Mouse (Mus musculus): Measurements from ENCODE around the gene Zfp871. TPM values are rescaled to one million over a fixed set of nuclear protein-coding genes. Genes with fewer than 3 reads are reported as not detected.
"Not testable (repeated sequence)": the region's sequence is repeated elsewhere in the genome, so short reads cannot be mapped to it uniquely, and the experiment has no call there.

The Zfp871 gene
- total RNA-seq, 2 experiments from 2014 or later = 42.7 to 43.1 TPM

- no peak for DNase-seq (ENCODE audit: low spot score in 2 of 2)
Observed at GRCm38 (mm10) chr17:32741057-32741456, 47.0 kb downstream of the Zfp871 start.

GRCm38 (mm10) chr17:32738406-32738805 lies 49.7 kb downstream of the Zfp871 start:
- DNase-seq (ENCODE audit: low spot score in 2 of 2) = no peak

GRCm38 (mm10) chr17:32729029-32729428 lies 59.1 kb downstream of the Zfp871 start:
- no peak for DNase-seq (ENCODE audit: low spot score in 2 of 2)

GRCm38 (mm10) chr17:32726360-32726759 lies 61.7 kb downstream of the Zfp871 start:
- not testable (repeated sequence) for DNase-seq (ENCODE audit: low spot score in 2 of 2)

GRCm38 (mm10) chr17:32722771-32723170 lies 65.3 kb downstream of the Zfp871 start:
- DNase-seq (ENCODE audit: low spot score in 2 of 2) = no peak

- not testable (repeated sequence) for DNase-seq (ENCODE audit: low spot score in 2 of 2)
Observed at GRCm38 (mm10) chr17:32722151-32722550, 65.9 kb downstream of the Zfp871 start.

Other genes starting within 250 kb of the Zfp871 start
- not detected for gene Cyp4f37, start 167.0 kb downstream of the Zfp871 start, total RNA-seq (2021)
- not detected for gene Cyp4f40, start 129.4 kb downstream of the Zfp871 start, total RNA-seq (2021)
- gene Cyp4f15, start 102.7 kb downstream of the Zfp871 start, total RNA-seq (2021) = not detected
- 1 to 10 TPM in 1 of 2 experiments, under 1 TPM in 1; 0.73 to 1.2 TPM for gene Zfp811, start 21.6 kb upstream of the Zfp871 start, total RNA-seq (2021)
- gene Zfp799, start 42.0 kb upstream of the Zfp871 start, total RNA-seq (2021) = 10 to 100 TPM in 1 of 2 experiments, 1 to 10 TPM in 1; 8.7 to 10.7 TPM
- 10 to 100 TPM in 1 of 2 experiments, 1 to 10 TPM in 1; 7.4 to 10.4 TPM for gene Zfp870, start 103.4 kb upstream of the Zfp871 start, total RNA-seq (2021)
- under 1 TPM; 0.12 to 0.13 TPM for gene Cyp4f14, start 129.1 kb upstream of the Zfp871 start, total RNA-seq (2021)
- gene Cyp4f13, start 159.1 kb upstream of the Zfp871 start, total RNA-seq (2021) = 10 to 100 TPM; 12.7 to 13.9 TPM
- 1 to 10 TPM; 3.3 to 4.7 TPM for gene Zfp472, start 177.5 kb upstream of the Zfp871 start, total RNA-seq (2021)
- 1 to 10 TPM; 6.7 to 8.1 TPM for gene Zfp952, start 204.8 kb upstream of the Zfp871 start, total RNA-seq (2021)
- gene Zfp763, start 245.1 kb upstream of the Zfp871 start, total RNA-seq (2021) = 1 to 10 TPM; 5.5 to 6.1 TPM